In the genomic region with DNA sequence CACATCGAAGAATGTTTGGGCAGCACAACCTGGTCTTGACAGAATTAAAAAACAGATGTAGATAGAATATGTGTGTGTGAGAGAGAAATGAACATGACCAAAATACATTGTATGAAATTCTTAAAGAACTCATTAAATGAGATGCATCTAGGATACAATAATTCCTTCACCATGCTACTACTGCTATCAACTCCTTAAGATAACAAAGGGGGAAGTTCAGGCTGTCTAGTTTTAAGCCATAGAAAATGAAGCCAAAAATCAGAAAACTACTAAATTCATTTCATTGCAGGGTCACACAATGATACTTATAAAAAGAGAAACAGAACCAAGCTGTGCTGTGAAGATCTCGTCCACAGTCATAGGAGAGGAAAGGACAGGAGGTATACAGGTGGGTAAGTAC, we compare ENCODE assay signal across 35 mouse cellular contexts.
"Had no signal": no experiment of that assay in that cellular context is flagged by ENCODE, and none has a peak within 500 bp of the region (broad histone marks: within the 10 kb centered on the region; RNA-seq: fewer than 3 reads in every experiment).

No protein-coding gene starts in this region.

- H3K9me3 ChIP-seq: heart, embryonic 12.5 days; heart, embryonic 13.5 days; heart, embryonic 15.5 days; hindbrain, embryonic 10.5 days; hindbrain, embryonic 12.5 days; hindbrain, embryonic 13.5 days; hindbrain, embryonic 15.5 days; intestine, embryonic 15.5 days; kidney, embryonic 15.5 days had no signal

- H3K4me1 ChIP-seq: hindbrain, embryonic 10.5 days; hindbrain, embryonic 12.5 days; hindbrain, embryonic 15.5 days; intestine, embryonic 15.5 days had no signal

- H3K27ac ChIP-seq: heart, embryonic 13.5 days; heart, embryonic 15.5 days; hindbrain, embryonic 10.5 days; hindbrain, embryonic 12.5 days; hindbrain, embryonic 13.5 days; hindbrain, embryonic 14.5 days; hindbrain, embryonic 15.5 days; hindbrain, postnatal 0 days; intestine, embryonic 15.5 days; kidney, embryonic 15.5 days; kidney, postnatal 0 days; layer of hippocampus, adult 2 months; left cerebral cortex, adult 2 months had no signal

- H3K27me3 ChIP-seq: heart, embryonic 12.5 days; heart, embryonic 13.5 days; heart, embryonic 15.5 days; hindbrain, embryonic 12.5 days; hindbrain, embryonic 13.5 days; hindbrain, embryonic 15.5 days; intestine, embryonic 15.5 days; kidney, embryonic 15.5 days had no signal

- DNase-seq: heart, postnatal 10 days; heart, postnatal 14 days; heart, postnatal 36 days; heart, postnatal 4 days; kidney, adult 11 months; kidney, adult 18-20 months; kidney, adult 2 months; kidney, adult 8-10 months; kidney, adult 9 months; kidney, postnatal 10 days; kidney, postnatal 14 days; kidney, postnatal 25 days; kidney, postnatal 36 days; kidney, postnatal 4 days; layer of hippocampus, adult 9-11 months; layer of hippocampus, postnatal 36 days had no signal

- H3K4me2 ChIP-seq: heart, embryonic 11.5 days; heart, embryonic 12.5 days; heart, embryonic 13.5 days; heart, embryonic 15.5 days; hindbrain, embryonic 12.5 days; hindbrain, embryonic 13.5 days; hindbrain, embryonic 14.5 days; hindbrain, embryonic 15.5 days; intestine, embryonic 15.5 days; kidney, embryonic 15.5 days had no signal

- H3K9ac ChIP-seq: heart, embryonic 12.5 days; heart, embryonic 13.5 days; heart, embryonic 15.5 days; hindbrain, embryonic 12.5 days; hindbrain, embryonic 13.5 days; hindbrain, embryonic 14.5 days; hindbrain, embryonic 15.5 days; intestine, embryonic 15.5 days; kidney, embryonic 15.5 days had no signal

- H3K4me3 ChIP-seq: heart, embryonic 12.5 days; heart, embryonic 13.5 days; heart, embryonic 15.5 days; hindbrain, embryonic 10.5 days; hindbrain, embryonic 12.5 days; hindbrain, embryonic 13.5 days; hindbrain, embryonic 15.5 days; intestine, embryonic 15.5 days; kidney, embryonic 15.5 days; layer of hippocampus, adult 2 months; left cerebral cortex, adult 2 months had no signal

- ATAC-seq: hindbrain, embryonic 16.5 days; hindbrain, postnatal 0 days; inflammation-experienced regulatory T-cells, adult 6 months; intestine, embryonic 15.5 days; intestine, embryonic 16.5 days; intestine, postnatal 0 days had no signal
